Mouse (Mus musculus) stomach, postnatal 0 days (tissue): ENCODE data around the gene Gbf1. TPM values are rescaled to one million over a fixed set of nuclear protein-coding genes. Genes with fewer than 3 reads are reported as not detected.

Experiments used
- ATAC-seq: fragments of 200-750 bp; cut with Nextera tagmentation; 2 replicates; pipeline ENCODE4 v1.8.0; 2017; ENCODE audit not compliant: low FRiP score, low TSS enrichment
- DNase-seq: peaks from one replicate; pipeline ENCODE4 v3.0.0-alpha.2; 2016; ENCODE audit warnings: low spot score
- H3K27ac ChIP-seq: fragments of 300-500 bp; sonication (generic); replicated peaks from 2 replicates; pipeline ENCODE4 v1.5.1; 2014; ENCODE audit warnings: mild to moderate bottlenecking, control low read depth
- H3K27me3 ChIP-seq: fragments of 300-500 bp; sonication (generic); 2 replicates; pipeline ENCODE4 v1.6.1; 2014; ENCODE audit warnings: low read length; ENCODE audit not compliant: control insufficient read depth, insufficient read depth
- H3K36me3 ChIP-seq: fragments of 300-500 bp; sonication (generic); 2 replicates; pipeline ENCODE4 v1.6.1; 2014; ENCODE audit warnings: low read length, mixed read lengths; ENCODE audit not compliant: control insufficient read depth, insufficient read depth
- H3K4me1 ChIP-seq: fragments of 300-500 bp; sonication (generic); replicated peaks from 2 replicates; pipeline ENCODE4 v1.6.1; 2014; ENCODE audit warnings: antibody characterized with exemption; ENCODE audit not compliant: control insufficient read depth, insufficient read depth
- H3K4me2 ChIP-seq: fragments of 300-500 bp; sonication (generic); replicated peaks from 2 replicates; pipeline ENCODE4 v1.6.1; 2014; ENCODE audit warnings: low read depth, mild to moderate bottlenecking, control low read depth, moderate library complexity
- H3K4me3 ChIP-seq: fragments of 300-500 bp; sonication (generic); 2 replicates; pipeline ENCODE4 v1.5.1; 2014; ENCODE audit warnings: low read depth, low read length, control low read depth
- H3K9ac ChIP-seq: fragments of 300-500 bp; sonication (generic); 2 replicates; pipeline ENCODE4 v1.6.1; 2014; ENCODE audit warnings: mild to moderate bottlenecking, low read length, control low read depth, mixed read lengths
- H3K9me3 ChIP-seq: fragments of 300-500 bp; sonication (generic); 2 replicates; pipeline ENCODE4 v1.6.1; 2016; ENCODE audit warnings: low read length; ENCODE audit not compliant: control insufficient read depth
- CTCF ChIP-seq: IDR thresholded peaks from 2 replicates; pipeline ENCODE4 v1.5.1; 2016; ENCODE audit warnings: antibody characterized with exemption, low read depth, mild to moderate bottlenecking, moderate library complexity
- EP300 ChIP-seq: optimal IDR thresholded peaks from 2 replicates; pipeline ENCODE3; 2016; ENCODE audit warnings: antibody characterized with exemption
- WGBS: fragments of 180-500 bp; shearing (Covaris S2); extraction: QIAGEN DNeasy Blood & Tissue Kit; methylation state at CpG from one replicate; pipeline ENCODE4 v1.1.7; 2014; 5-methylcytosine and 5-hydroxymethylcytosine counted together
- polyA plus RNA-seq: library from polyadenylated mRNA; unstranded; fragments of >200 nt; fragmentation: Nextera tagmentation; extraction: Ambion mirVana; gene quantifications from 2 replicates; pipeline ENCODE4 v1.2.1, GENCODE M21; 2015

Gene Gbf1
- polyA plus RNA-seq, 1 experiment from 2014 or later, result 29.0 TPM

DNA sequence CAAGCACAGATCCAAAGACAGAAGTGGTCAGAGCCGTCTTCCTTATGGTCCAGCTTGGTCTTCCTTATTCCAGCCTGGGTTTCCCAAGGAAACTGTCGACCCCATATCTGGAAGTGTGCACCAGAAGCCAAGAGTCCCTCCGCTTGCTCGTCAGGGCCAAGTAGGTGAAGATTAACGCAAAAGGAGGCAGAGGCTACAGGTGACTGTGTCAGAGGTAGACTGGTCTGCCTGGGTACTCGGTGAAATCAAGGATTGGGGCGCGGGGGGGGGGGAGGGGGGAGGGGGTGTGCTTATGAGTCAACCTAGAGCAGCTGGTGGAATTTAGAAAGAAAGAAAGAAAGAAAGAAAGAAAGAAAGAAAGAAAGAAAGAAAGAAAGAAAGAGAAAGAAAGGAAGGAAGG is 21.0 kb upstream of the Gbf1 start:
- DNase-seq (no peak), ATAC-seq (no peak)
- Histone ChIP-seq H3K9me3 (no peaks in the 10 kb centered on the region), H3K36me3 (no peaks in the 10 kb centered on the region), H3K4me1 (peaks cover 5% of the 10 kb centered on the region), H3K4me3 (peak overlapping the region; percentile 28), H3K27ac (no peak overlapping the region), H3K4me2 (peak overlapping the region; percentile 54), H3K9ac (no peak overlapping the region), H3K27me3 (peaks cover 7% of the 10 kb centered on the region; the same call in 1 of the 2 replicates)
- TF ChIP-seq CTCF (no peak), EP300 (no peak)
- WGBS, result 12% methylated on average over 6 of the region's 8 CpGs

- Histone ChIP-seq H3K4me3 (peak within 1 kb of the TSS; percentile 28), H3K27me3 (peaks cover 9% of the 10 kb centered on the region; the same call in 1 of the 2 replicates), H3K36me3 (no peaks in the 10 kb centered on the region), H3K9ac (no peak within 1 kb of the TSS), H3K4me2 (peak within 1 kb of the TSS; percentile 54), H3K4me1 (peaks cover 11% of the 10 kb centered on the region), H3K27ac (no peak within 1 kb of the TSS), H3K9me3 (no peaks in the 10 kb centered on the region)
- ATAC-seq (no peak; the same call in 1 of the 2 replicates), DNase-seq (peak; percentile 37)
- TF ChIP-seq EP300 (no peak), CTCF (no peak)
- WGBS, result 3% methylated on average over 30 of the region's 31 CpGs
These were observed 20.4 kb upstream of the Gbf1 start, which contains the start of gene Elovl3 for GRCm38 (mm10) chr19:46131694-46132525. Elovl3 (plus strand) TSS chr19:46131897.

- Histone ChIP-seq H3K4me1 (peaks cover 13% of the 10 kb centered on the region), H3K9me3 (no peaks in the 10 kb centered on the region), H3K36me3 (no peaks in the 10 kb centered on the region), H3K27me3 (peaks cover 9% of the 10 kb centered on the region; the same call in 1 of the 2 replicates), H3K4me3 (no peak overlapping the region), H3K27ac (no peak overlapping the region), H3K4me2 (no peak overlapping the region), H3K9ac (no peak overlapping the region)
- no peak for ATAC-seq
- no peak for TF ChIP-seq CTCF
- no peak for TF ChIP-seq EP300
- WGBS, result 44% methylated on average over 6 of the region's 6 CpGs
- DNase-seq, result no peak
These were observed 19.7 kb upstream of the Gbf1 start for GRCm38 (mm10) chr19:46132577-46132976.

DNA sequence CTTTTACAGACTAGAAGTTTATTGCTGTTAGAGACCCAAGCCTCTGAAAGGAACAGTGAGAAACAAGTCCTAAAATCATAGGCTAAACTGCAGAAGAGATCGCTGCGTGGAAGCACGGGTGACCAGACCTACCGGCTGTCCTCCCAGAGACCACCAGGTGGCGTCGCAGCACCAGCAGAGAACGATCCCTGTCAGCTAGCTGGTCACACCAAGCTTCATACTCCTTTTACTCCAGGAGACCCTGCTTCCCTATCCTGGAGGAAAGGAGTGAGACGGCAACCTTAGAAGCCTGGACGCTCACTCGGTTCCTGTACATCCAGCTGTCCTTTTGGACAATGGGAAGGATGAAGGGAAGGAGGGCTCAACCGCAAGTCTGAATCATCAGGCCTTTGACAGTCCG is 17.0 kb upstream of the Gbf1 start:
- H3K4me3 ChIP-seq, result peak overlapping the region; percentile 49
- under 1% methylated on average over 12 of the region's 12 CpGs for WGBS
- ATAC-seq (peak; percentile 62), DNase-seq (peak; percentile 93)
- no peaks in the 10 kb centered on the region for H3K36me3 ChIP-seq
- no peak for TF ChIP-seq EP300
- TF ChIP-seq CTCF, result peak; percentile 99
- peak overlapping the region; percentile 100 for H3K4me2 ChIP-seq
- H3K9me3 ChIP-seq, result no peaks in the 10 kb centered on the region
- H3K27me3 ChIP-seq, result peaks cover 12% of the 10 kb centered on the region; the same call in 1 of the 2 replicates
- no peak overlapping the region for H3K27ac ChIP-seq
- peaks cover 13% of the 10 kb centered on the region for H3K4me1 ChIP-seq
- peak overlapping the region; percentile 52; the same call in 1 of the 2 replicates for H3K9ac ChIP-seq

GRCm38 (mm10) chr19:46135789-46136638 is 16.3 kb upstream of the Gbf1 start:
- peak; percentile 64 for TF ChIP-seq CTCF
- no peak for TF ChIP-seq EP300
- Histone ChIP-seq H3K36me3 (no peaks in the 10 kb centered on the region), H3K9me3 (no peaks in the 10 kb centered on the region), H3K9ac (peak overlapping the region; percentile 52), H3K27me3 (peaks cover 14% of the 10 kb centered on the region; the same call in 1 of the 2 replicates), H3K4me1 (peaks cover 13% of the 10 kb centered on the region), H3K4me3 (peak overlapping the region; percentile 49), H3K27ac (no peak overlapping the region), H3K4me2 (peak overlapping the region; percentile 100)
- peak; percentile 75 for DNase-seq
- ATAC-seq, result peak; percentile 43
- 1% methylated on average over 64 of the region's 79 CpGs for WGBS
